Mouse (Mus musculus) liver, postnatal 0 days (tissue): Measurements from ENCODE around the gene Supt4a. TPM values are rescaled to one million over a fixed set of nuclear protein-coding genes. Genes with fewer than 3 reads are reported as not detected.

Experiments
- ATAC-seq: fragments of 200-750 bp; cut with Nextera tagmentation; 2 replicates; pipeline ENCODE4 v1.8.0; 2017; ENCODE audit warnings: mild to moderate bottlenecking, moderate library complexity
- DNase-seq: peaks from one replicate; pipeline ENCODE4 v3.0.0-alpha.2; 2016
- H3K27ac ChIP-seq: fragments of 300-500 bp; sonication (generic); 2 replicates; pipeline ENCODE4 v1.5.1; 2014; ENCODE audit warnings: antibody characterized with exemption, moderate library complexity, mild to moderate bottlenecking, low read depth
- H3K27me3 ChIP-seq: fragments of 300-500 bp; sonication (generic); 2 replicates; pipeline ENCODE4 v1.6.1; 2014; ENCODE audit warnings: low read length, control low read depth, mixed read lengths; ENCODE audit not compliant: insufficient read depth
- H3K36me3 ChIP-seq: fragments of 300-500 bp; sonication (generic); replicated peaks from 2 replicates; pipeline ENCODE4 v1.6.1; 2014; ENCODE audit warnings: mild to moderate bottlenecking, control low read depth, low read length, moderate library complexity, mixed read lengths; ENCODE audit not compliant: insufficient read depth
- H3K4me1 ChIP-seq: fragments of 300-500 bp; sonication (generic); 2 replicates; pipeline ENCODE4 v1.6.1; 2014; ENCODE audit warnings: antibody characterized with exemption, mild to moderate bottlenecking, control low read depth; ENCODE audit not compliant: insufficient read depth
- H3K4me2 ChIP-seq: fragments of 300-500 bp; sonication (generic); 2 replicates; pipeline ENCODE4 v1.6.1; 2014; ENCODE audit warnings: low read depth, mild to moderate bottlenecking, low read length, moderate library complexity, mixed read lengths
- H3K4me3 ChIP-seq: fragments of 300-500 bp; sonication (generic); 2 replicates; pipeline ENCODE4 v1.5.1; 2014; ENCODE audit warnings: low read depth, low read length
- H3K9ac ChIP-seq: fragments of 300-500 bp; sonication (generic); replicated peaks from 2 replicates; pipeline ENCODE4 v1.6.1; 2014; ENCODE audit warnings: mild to moderate bottlenecking, moderate library complexity
- H3K9me3 ChIP-seq: fragments of 300-500 bp; sonication (generic); 2 replicates; pipeline ENCODE4 v1.6.1; 2016; ENCODE audit warnings: mild to moderate bottlenecking, control low read depth, low read length, mixed read lengths
- CTCF ChIP-seq: sonication (generic); IDR thresholded peaks from 2 replicates; pipeline ENCODE4 v1.5.1; 2016; ENCODE audit warnings: antibody characterized with exemption, low read depth
- EP300 ChIP-seq: IDR thresholded peaks from 2 replicates; pipeline ENCODE4 v1.6.1; 2016; ENCODE audit warnings: antibody characterized with exemption, low read depth, mild to moderate bottlenecking
- WGBS: fragments of 180-500 bp; shearing (Covaris S2); extraction: QIAGEN DNeasy Blood & Tissue Kit; methylation state at CpG from one replicate; pipeline ENCODE4 v1.1.7; 2014; ENCODE audit not compliant: insufficient replicate concordance; 5-methylcytosine and 5-hydroxymethylcytosine counted together
- polyA plus RNA-seq: library from polyadenylated mRNA; unstranded; fragments of >200 nt; fragmentation: Nextera tagmentation; extraction: Ambion mirVana; gene quantifications from 2 replicates; pipeline ENCODE4 v1.2.1, GENCODE M21; 2015

Gene Supt4a
- polyA plus RNA-seq, 1 experiment from 2014 or later: 120 TPM

GRCm38 (mm10) chr11:87756251-87756820, 19.0 kb downstream of the Supt4a start:
- ATAC-seq: peak; percentile 20
- Histone ChIP-seq H3K4me2 (peak overlapping the region; percentile 68), H3K27ac (peak overlapping the region; percentile 99), H3K4me1 (peaks cover 37% of the 10 kb centered on the region), H3K9me3 (no peaks in the 10 kb centered on the region), H3K4me3 (peak overlapping the region; percentile 92), H3K27me3 (peaks cover 8% of the 10 kb centered on the region; the same call in 1 of the 2 replicates), H3K36me3 (peaks cover 13% of the 10 kb centered on the region), H3K9ac (peak overlapping the region; percentile 94)
- TF ChIP-seq CTCF (peak; percentile 34), EP300 (no peak)
- peak; percentile 79 for DNase-seq
- 25% methylated on average over 15 of the region's 15 CpGs for WGBS

GRCm38 (mm10) chr11:87757001-87757954, 19.9 kb downstream of the Supt4a start:
- peak overlapping the region; percentile 68 for H3K4me2 ChIP-seq
- no peaks in the 10 kb centered on the region for H3K9me3 ChIP-seq
- peaks cover 13% of the 10 kb centered on the region for H3K27me3 ChIP-seq
- TF ChIP-seq EP300 (0 out of 2 replicates have a peak, but pooled peaks have one; percentile 33), CTCF (no peak)
- WGBS: 37% methylated on average over 25 of the region's 25 CpGs
- no peak for ATAC-seq
- H3K4me1 ChIP-seq: peaks cover 27% of the 10 kb centered on the region
- H3K9ac ChIP-seq: peak overlapping the region; percentile 94
- peak; percentile 44 for DNase-seq
- H3K4me3 ChIP-seq: peak overlapping the region; percentile 92
- H3K27ac ChIP-seq: peak overlapping the region; percentile 99
- H3K36me3 ChIP-seq: peaks cover 13% of the 10 kb centered on the region

GRCm38 (mm10) chr11:87758161-87758911, 21.0 kb downstream of the Supt4a start:
- peaks cover 17% of the 10 kb centered on the region for H3K4me1 ChIP-seq
- H3K9ac ChIP-seq: peak overlapping the region; percentile 26; the same call in 1 of the 2 replicates
- 45% methylated on average over 7 of the region's 7 CpGs for WGBS
- no peaks in the 10 kb centered on the region for H3K9me3 ChIP-seq
- peaks cover 13% of the 10 kb centered on the region for H3K36me3 ChIP-seq
- peak; percentile 37 for DNase-seq
- peak overlapping the region; percentile 92 for H3K4me3 ChIP-seq
- peaks cover 24% of the 10 kb centered on the region for H3K27me3 ChIP-seq
- no peak for TF ChIP-seq EP300
- TF ChIP-seq CTCF: no peak
- H3K27ac ChIP-seq: peak overlapping the region; percentile 99; the same call in 1 of the 2 replicates
- peak overlapping the region; percentile 68 for H3K4me2 ChIP-seq
- 0 out of 2 replicates have a peak, but pooled peaks have one; percentile 6 for ATAC-seq

GRCm38 (mm10) chr11:87758957-87759608, 21.7 kb downstream of the Supt4a start:
- Histone ChIP-seq H3K27ac (peak overlapping the region; percentile 99; the same call in 1 of the 2 replicates), H3K9ac (no peak overlapping the region), H3K9me3 (no peaks in the 10 kb centered on the region), H3K4me1 (peaks cover 14% of the 10 kb centered on the region), H3K27me3 (peaks cover 31% of the 10 kb centered on the region), H3K4me2 (no peak overlapping the region), H3K4me3 (no peak overlapping the region), H3K36me3 (peaks cover 13% of the 10 kb centered on the region)
- 32% methylated on average over 4 of the region's 4 CpGs for WGBS
- peak; percentile 22 for ATAC-seq
- DNase-seq: no peak
- peak; percentile 37; the same call in 1 of the 2 replicates for TF ChIP-seq EP300
- TF ChIP-seq CTCF: no peak

GRCm38 (mm10) chr11:87759609-87760005, 22.3 kb downstream of the Supt4a start:
- Histone ChIP-seq H3K27ac (no peak overlapping the region), H3K4me3 (no peak overlapping the region), H3K9me3 (no peaks in the 10 kb centered on the region), H3K36me3 (peaks cover 13% of the 10 kb centered on the region), H3K9ac (no peak overlapping the region; the same call in 1 of the 2 replicates), H3K4me2 (no peak overlapping the region), H3K4me1 (peaks cover 13% of the 10 kb centered on the region), H3K27me3 (peaks cover 36% of the 10 kb centered on the region)
- no peak for TF ChIP-seq EP300
- TF ChIP-seq CTCF: peak; percentile 69
- DNase-seq (peak; percentile 75), ATAC-seq (peak; percentile 16)
- WGBS: 1% methylated on average over 3 of the region's 3 CpGs
